Mouse (Mus musculus) naive thymus-derived CD4-positive, alpha-beta T cell, adult 2 months (primary cell): ENCODE measurements around the gene Csrnp3.

Experiments used
- DNase-seq: peaks from one replicate; pipeline ENCODE4 v3.0.0-alpha.2; 2011; ENCODE audit warnings: low read depth

Gene Csrnp3

DNA sequence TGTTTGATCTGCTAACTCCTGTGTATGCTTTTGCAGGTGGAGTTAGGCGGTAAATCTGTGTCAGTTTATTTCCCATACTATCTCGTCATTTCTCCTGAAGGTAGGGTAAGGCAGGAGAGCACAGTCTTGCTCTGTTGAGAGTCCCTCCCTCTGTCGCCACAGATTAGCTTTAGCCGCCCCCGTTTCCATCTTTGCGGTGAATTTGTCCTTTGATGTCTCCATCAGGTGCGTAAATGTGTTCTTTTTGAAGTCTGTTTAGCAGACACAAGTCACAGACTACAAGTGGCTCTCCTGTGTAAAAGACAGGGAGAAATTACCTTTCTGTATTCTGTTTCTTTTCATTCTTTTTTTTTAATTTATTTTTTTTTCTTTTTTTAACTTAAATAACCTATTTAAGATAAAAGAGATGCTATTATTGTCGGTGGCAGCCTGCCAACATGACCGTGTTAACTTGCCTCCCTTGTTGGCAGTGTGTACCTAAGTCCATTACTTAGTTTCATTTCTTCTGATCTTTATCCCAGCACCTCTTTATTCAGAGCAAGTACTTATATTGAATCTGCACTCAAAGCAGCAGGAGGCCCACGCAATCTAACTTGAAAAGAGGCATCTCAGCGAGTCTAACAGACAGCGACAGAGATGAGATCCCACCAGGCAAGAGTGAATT is 25.5 kb downstream of the Csrnp3 start:
- no peak for DNase-seq

- DNase-seq = no peak
Observed at GRCm38 (mm10) chr2:65891590-65891989, 46.0 kb downstream of the Csrnp3 start.

DNA sequence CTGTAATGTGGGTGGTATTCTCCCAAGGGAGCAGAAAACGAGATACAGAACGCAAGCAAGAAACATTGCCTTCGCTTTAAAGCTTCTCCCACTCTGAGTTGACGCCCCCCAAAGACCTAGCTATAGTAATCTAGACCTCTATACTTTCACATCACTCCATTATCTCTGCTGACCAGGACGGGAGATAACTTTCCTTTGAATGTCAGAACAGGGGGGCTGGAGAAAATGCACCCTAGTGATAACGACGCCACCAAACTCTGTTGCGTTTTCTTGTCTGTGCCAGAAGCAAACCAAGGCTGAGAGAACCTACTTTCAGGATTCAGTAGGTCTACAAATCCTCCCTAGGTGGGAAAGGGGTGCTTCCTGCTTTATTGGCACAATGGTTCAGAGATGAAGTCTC is 47.7 kb downstream of the Csrnp3 start:
- DNase-seq = no peak

DNA sequence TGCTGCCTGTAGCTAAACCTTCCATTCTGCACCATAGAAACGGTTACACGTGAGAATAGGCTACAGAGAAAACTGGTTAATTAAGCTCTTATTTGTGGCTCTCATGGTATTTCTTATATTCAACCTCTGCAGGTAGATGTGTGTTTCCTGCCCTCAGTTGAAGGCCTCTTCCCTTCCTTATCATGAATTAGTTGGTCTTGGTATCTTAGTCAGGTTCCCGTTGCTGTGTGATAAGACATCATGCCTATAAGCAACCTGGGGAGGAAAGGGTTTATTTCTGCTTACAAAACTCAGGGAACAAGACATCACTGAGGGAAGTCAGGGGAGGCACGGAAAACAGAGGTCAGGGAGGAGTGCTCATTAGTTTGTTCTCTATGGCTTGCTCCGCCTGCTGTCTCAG is 48.7 kb downstream of the Csrnp3 start:
- DNase-seq = no peak

DNA sequence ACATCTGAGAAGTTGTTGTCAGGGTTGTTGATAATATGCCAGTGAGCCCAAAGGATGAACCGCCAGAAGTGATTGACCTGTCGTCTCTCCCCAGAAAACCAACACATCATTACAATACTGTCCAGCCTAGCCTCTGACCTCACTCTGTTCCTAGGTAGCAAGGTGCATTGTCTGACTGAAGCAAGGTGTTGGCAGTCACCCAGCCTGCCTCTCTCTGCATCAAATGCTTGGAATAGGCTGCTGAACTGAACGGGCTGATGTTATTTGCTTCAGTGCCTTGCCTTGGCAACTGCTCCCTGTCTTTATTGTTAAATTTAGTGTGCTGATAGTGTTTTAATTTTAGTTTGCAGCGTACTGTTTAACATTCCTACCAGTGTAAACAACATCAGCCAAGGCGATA is 51.0 kb downstream of the Csrnp3 start:
- no peak for DNase-seq

- DNase-seq = no peak
Observed at GRCm38 (mm10) chr2:65897084-65897483, 51.5 kb downstream of the Csrnp3 start.

DNA sequence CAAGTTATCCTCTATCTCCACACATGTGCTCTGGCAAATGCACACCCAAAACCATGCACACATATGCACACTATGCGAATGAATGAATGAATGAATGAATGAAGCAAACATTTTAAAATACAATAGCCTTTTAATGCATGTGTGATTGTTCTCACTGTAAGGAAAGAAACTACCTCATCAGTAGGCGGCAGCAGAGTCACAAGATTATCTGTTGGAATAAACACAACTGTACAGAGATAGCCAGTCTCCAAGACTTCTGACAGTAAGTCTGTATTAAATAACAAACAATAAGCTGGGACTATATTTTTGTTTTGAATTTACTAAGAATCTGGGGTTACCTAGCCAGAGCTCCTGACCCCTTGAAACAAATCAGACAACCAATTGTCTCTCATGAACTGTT is 53.9 kb downstream of the Csrnp3 start:
- no peak for DNase-seq

DNA sequence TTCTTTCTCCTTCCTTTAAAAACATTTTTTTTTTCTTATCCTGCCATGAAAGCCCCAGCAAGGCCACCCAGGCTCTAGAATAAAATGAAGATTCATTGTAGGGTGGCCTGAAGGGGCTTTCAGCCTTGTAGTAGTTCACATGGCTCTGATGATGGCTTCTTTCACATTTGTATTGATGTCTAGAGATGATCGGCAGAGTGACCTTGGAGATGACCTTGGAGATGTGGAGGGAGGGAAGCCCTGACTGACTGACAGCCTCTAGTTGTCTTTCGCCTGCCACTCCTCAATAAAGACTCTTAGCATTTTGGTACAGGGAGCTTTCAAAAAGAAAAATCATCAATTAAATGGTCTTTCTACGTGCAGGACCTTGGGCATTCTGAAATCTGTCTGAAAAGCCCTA is 63.0 kb downstream of the Csrnp3 start:
- no peak for DNase-seq

DNA sequence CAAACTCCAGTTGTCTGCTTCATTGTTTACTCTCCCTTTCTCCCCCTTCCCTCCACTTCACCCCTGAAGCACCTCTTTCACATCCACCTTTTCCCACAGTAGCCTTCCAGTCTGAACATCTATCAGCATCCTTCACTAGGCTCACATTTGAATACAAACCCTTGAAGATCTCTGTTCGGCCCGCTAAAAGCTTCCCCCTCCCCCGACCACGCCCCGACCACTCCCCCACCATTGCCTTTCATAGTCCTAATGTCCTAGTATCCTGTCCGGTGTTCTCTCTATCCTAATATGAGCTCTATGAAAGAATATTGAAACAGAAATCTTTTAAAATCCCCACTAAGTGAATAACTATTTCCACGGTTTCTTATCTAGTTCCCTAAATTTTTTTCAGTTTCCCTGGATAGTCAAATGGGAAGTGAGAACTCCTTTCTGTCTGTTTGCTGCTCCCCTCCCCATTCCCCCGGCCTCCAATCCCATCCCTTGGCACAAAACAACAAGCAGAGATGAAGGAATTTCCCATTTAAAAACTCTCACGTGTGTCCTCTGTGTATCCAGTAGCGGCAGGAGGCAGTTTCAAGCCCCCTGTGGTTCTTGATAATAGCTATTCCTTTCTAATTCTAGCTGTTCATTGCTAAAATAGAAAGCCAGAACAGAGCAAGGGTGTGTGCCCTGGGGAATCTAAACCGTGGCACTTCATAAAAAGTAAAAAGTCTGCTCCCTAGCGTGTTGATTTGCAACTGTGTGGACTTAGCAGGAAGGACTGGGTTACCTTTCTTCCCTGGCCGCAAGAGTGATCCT is 64.4 kb downstream of the Csrnp3 start:
- DNase-seq = no peak

- no peak for DNase-seq
Observed at GRCm38 (mm10) chr2:65915994-65916393, 70.4 kb downstream of the Csrnp3 start.

DNA sequence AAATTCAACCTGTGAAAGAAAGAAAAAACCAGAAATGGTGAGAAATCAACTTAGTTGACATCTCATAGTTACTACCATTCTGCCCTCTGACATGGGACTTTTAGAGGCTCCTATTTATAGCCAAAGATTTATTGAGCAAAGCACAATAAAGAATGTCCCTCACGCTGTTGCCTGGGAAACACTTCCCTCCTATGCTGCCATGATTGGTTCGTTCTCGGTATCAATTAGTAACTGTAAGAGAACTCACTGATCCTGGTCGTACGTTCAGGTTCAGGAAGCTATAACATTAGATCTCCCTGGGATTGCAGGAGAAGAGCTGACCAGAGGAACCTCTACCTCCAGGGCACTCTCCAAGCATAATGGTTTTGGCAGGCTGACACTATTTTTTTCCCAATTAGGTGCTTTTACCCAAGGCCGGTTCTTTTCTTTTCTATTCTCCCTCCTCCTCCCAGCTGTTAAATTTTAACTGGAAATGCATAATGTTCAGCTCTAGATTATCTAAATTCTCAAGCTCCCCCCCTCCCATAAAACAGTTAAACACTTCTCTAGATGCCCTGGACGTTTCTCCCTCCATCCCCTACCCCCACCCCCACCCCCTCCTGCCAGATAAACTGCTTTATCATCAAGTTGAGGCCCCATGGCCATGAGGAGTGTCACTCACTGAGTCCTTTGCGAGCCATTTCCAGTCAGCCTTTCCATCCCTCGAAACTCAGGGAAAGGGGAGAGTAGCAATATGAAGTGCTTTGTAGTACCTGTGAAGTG is 75.3 kb downstream of the Csrnp3 start:
- DNase-seq = no peak

- DNase-seq = no peak
Observed at GRCm38 (mm10) chr2:65925363-65925941, 79.9 kb downstream of the Csrnp3 start.

DNA sequence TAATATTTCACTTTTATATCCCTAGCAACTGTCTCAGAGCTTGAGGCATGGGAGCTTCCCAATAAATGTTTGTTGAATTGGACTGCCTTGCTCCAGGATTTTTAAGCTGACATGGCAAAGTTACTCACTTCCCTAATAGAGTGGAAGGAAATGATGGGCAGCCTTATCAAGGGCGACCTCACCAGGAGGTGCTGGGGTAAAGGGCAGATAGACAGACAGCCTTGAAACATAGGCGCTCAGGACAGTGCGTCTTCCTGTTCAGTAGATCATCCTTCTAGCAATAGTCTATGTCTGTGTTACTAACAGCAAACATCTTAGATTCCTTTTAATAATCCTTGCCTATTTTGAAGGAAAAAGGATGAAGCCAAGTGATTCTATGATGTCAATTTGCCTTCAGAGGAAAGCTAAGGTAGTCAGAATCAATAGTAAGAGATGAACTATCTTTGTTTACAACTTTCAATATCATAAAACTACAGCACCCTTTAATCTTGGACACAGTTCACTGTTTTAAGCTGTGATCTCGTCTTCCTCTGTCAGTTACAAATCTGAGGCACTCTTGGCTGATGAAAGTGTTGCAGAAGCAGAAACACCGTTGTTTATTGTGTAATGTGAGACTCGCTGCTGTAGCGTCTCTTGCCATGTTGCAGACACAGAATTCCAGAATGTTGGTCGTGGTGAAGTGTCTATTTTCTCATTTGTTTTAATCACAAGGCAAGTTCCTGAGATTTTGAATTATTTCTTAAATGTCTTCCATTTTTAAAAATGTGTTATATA is 81.6 kb downstream of the Csrnp3 start:
- DNase-seq = no peak

DNA sequence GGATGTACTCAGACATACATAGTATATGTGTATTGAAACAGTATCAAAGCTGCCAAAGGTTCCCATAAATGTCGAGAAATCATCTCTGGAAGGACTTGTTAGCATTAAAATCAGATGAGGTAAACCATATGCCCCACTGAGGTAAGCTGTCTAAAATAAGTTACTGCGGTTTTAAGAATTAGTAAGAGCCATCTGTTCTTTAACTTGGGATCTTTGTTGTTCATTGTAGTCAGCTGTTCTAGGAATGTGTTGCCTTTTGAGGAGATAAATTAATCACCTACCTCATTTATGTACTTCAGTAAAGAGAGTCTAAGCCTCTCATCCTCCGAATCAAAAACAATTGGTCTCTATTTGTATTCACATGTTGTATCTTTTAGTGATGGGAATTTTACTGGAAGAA is 83.7 kb downstream of the Csrnp3 start:
- no peak for DNase-seq

- no peak for DNase-seq
Observed at GRCm38 (mm10) chr2:65929927-65930326, 84.4 kb downstream of the Csrnp3 start.

DNA sequence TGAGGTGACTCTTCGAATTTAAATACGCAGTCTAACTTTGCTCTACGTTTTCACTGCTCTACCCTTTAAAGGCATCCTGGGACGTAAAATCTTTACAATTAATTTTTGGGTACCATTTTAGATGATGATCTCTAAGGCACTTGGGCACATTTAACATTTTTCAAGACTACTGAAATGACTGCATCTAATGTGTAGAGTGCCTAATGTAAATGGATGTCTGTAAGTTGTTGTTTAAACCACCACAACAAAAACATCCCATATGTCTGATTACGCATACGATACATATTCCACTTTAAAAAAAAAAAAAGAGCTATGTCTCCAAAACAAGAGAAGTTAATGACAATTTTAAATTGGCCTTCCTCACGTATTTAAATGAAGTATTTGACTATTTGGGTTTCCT is 85.7 kb downstream of the Csrnp3 start:
- no peak for DNase-seq

DNA sequence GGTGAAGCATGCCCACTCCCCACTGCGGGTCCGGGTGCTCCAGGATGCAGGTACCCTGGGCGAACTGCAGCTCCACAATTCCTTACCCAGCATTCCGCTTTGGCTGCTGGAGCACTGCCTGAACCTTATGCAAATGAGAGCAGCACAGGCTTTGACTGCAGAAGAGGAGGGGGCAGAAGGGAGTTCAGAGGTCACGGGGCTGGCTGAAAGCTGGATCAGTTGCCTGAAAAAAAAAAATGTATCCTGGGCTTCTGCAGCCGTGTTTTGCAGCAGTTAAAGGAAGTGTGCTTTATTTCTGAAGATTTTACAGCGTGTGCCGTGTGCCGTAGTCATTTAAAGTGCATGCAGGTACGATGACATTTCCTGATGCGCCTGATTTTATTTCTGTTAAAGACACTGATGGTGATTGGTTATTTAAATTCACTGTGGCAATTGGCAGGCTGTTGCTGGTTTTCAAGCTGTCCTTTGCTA is 86.3 kb downstream of the Csrnp3 start:
- no peak for DNase-seq

DNA sequence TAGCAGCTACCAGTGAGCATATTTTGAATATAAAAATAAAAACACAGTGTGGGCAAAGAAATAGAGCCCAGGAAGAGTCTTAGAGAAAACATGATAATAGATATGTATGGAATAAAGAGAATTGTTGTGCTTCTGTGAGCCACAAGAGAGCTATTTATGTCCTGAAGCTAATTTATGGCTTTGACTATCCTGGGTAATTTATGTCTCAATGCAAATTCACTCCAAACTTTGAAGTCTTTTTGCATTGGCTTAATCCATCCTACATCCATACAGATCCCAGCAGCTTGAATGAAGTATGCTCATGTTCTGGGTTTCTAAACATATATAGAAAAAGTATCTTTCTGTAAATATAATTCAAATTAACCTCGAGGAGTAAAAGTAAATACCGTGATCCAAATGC is 88.5 kb downstream of the Csrnp3 start:
- DNase-seq = no peak

- DNase-seq = no peak
Observed at GRCm38 (mm10) chr2:65938900-65939299, 93.3 kb downstream of the Csrnp3 start.

GRCm38 (mm10) chr2:65940351-65940750 is 94.8 kb downstream of the Csrnp3 start:
- no peak for DNase-seq

GRCm38 (mm10) chr2:65942346-65942745 is 96.8 kb downstream of the Csrnp3 start:
- no peak for DNase-seq

- no peak for DNase-seq
Observed at GRCm38 (mm10) chr2:65948808-65949207, 103.2 kb downstream of the Csrnp3 start.
